Mouse (Mus musculus) heart, adult 11 months (tissue): Measurements from ENCODE around the gene Hnf1b.

ENCODE experiments used
- DNase-seq: peaks from one replicate; pipeline ENCODE4 v3.0.0; 2022

Gene Hnf1b

GRCm38 (mm10) chr11:83853221-83853792, 3.4 kb downstream of the Hnf1b start:
- DNase-seq, result no peak

- DNase-seq, result no peak
These were observed 4.2 kb downstream of the Hnf1b start for GRCm38 (mm10) chr11:83854091-83854490.

- DNase-seq, result no peak
These were observed 4.8 kb downstream of the Hnf1b start for GRCm38 (mm10) chr11:83854707-83855106.

GRCm38 (mm10) chr11:83857256-83857655, 7.4 kb downstream of the Hnf1b start:
- no peak for DNase-seq

- DNase-seq, result no peak
These were observed 15.4 kb downstream of the Hnf1b start for GRCm38 (mm10) chr11:83865286-83865685.

- no peak for DNase-seq
These were observed 17.7 kb downstream of the Hnf1b start for GRCm38 (mm10) chr11:83867571-83867970.

- DNase-seq, result no peak
These were observed 19.3 kb downstream of the Hnf1b start for GRCm38 (mm10) chr11:83869147-83869546.

GRCm38 (mm10) chr11:83869686-83870085, 19.8 kb downstream of the Hnf1b start:
- no peak for DNase-seq

GRCm38 (mm10) chr11:83871780-83872554, 22.1 kb downstream of the Hnf1b start:
- no peak for DNase-seq

GRCm38 (mm10) chr11:83873509-83873908, 23.6 kb downstream of the Hnf1b start:
- no peak for DNase-seq

- DNase-seq, result no peak
These were observed 26.8 kb downstream of the Hnf1b start for GRCm38 (mm10) chr11:83876630-83877029.

GRCm38 (mm10) chr11:83877765-83878164, 27.9 kb downstream of the Hnf1b start:
- DNase-seq, result no peak

- no peak for DNase-seq
These were observed 28.6 kb downstream of the Hnf1b start for GRCm38 (mm10) chr11:83878417-83878952.

- no peak for DNase-seq
These were observed 29.3 kb downstream of the Hnf1b start for GRCm38 (mm10) chr11:83879130-83879529.

- DNase-seq, result no peak
These were observed 31.6 kb downstream of the Hnf1b start for GRCm38 (mm10) chr11:83881438-83881837.

GRCm38 (mm10) chr11:83882552-83882951, 32.7 kb downstream of the Hnf1b start:
- peak; percentile 88 for DNase-seq

GRCm38 (mm10) chr11:83883074-83883473, 33.2 kb downstream of the Hnf1b start:
- no peak for DNase-seq

GRCm38 (mm10) chr11:83883812-83884211, 33.9 kb downstream of the Hnf1b start:
- no peak for DNase-seq

- DNase-seq, result no peak
These were observed 35.3 kb downstream of the Hnf1b start for GRCm38 (mm10) chr11:83885175-83885574.

- DNase-seq, result no peak
These were observed 36.9 kb downstream of the Hnf1b start for GRCm38 (mm10) chr11:83886746-83887145.

- DNase-seq, result no peak
These were observed 41.5 kb downstream of the Hnf1b start for GRCm38 (mm10) chr11:83891366-83891765.

GRCm38 (mm10) chr11:83893325-83893724, 43.5 kb downstream of the Hnf1b start:
- DNase-seq, result no peak

GRCm38 (mm10) chr11:83896430-83897410, 46.9 kb downstream of the Hnf1b start:
- no peak for DNase-seq
